Mouse (Mus musculus) lung, postnatal 0 days (tissue): Measurements from ENCODE around the gene Pnpla5. TPM values are rescaled to one million over a fixed set of nuclear protein-coding genes. Genes with fewer than 3 reads are reported as not detected.

ENCODE experiments used
- ATAC-seq: fragments of 200-750 bp; cut with Nextera tagmentation; 2 replicates; pipeline ENCODE4 v1.8.0; 2017; ENCODE audit warnings: moderate library complexity
- DNase-seq: peaks from one replicate; pipeline ENCODE4 v3.0.0-alpha.2; 2016; ENCODE audit warnings: low spot score
- H3K27ac ChIP-seq: fragments of 300-500 bp; sonication (generic); 2 replicates; pipeline ENCODE4 v1.5.1; 2014; ENCODE audit warnings: antibody characterized with exemption, mild to moderate bottlenecking, low read length, mixed read lengths
- H3K27me3 ChIP-seq: fragments of 300-500 bp; sonication (generic); replicated peaks from 2 replicates; pipeline ENCODE4 v1.6.1; 2014; ENCODE audit warnings: low read length, mixed read lengths; ENCODE audit not compliant: insufficient read depth
- H3K36me3 ChIP-seq: fragments of 300-500 bp; sonication (generic); 2 replicates; pipeline ENCODE4 v1.6.1; 2014; ENCODE audit warnings: low read length, mixed read lengths; ENCODE audit not compliant: insufficient read depth
- H3K4me1 ChIP-seq: fragments of 300-500 bp; sonication (generic); 2 replicates; pipeline ENCODE4 v1.6.1; 2014; ENCODE audit warnings: antibody characterized with exemption, low read depth, low read length, mixed read lengths; ENCODE audit not compliant: insufficient read depth
- H3K4me2 ChIP-seq: fragments of 300-500 bp; sonication (generic); replicated peaks from 2 replicates; pipeline ENCODE4 v1.6.1; 2014; ENCODE audit warnings: low read depth, mild to moderate bottlenecking, low read length, moderate library complexity, mixed read lengths
- H3K4me3 ChIP-seq: fragments of 300-500 bp; sonication (generic); 2 replicates; pipeline ENCODE4 v1.5.1; 2014; ENCODE audit warnings: low read depth, low read length
- H3K9ac ChIP-seq: fragments of 300-500 bp; sonication (generic); replicated peaks from 2 replicates; pipeline ENCODE4 v1.6.1; 2014; ENCODE audit warnings: low read depth, mild to moderate bottlenecking
- H3K9me3 ChIP-seq: fragments of 300-500 bp; sonication (generic); 2 replicates; pipeline ENCODE4 v1.6.1; 2016; ENCODE audit warnings: low read length, mixed read lengths
- CTCF ChIP-seq: IDR thresholded peaks from 2 replicates; pipeline ENCODE4 v1.5.1; 2016; ENCODE audit warnings: antibody characterized with exemption, mild to moderate bottlenecking
- EP300 ChIP-seq: IDR thresholded peaks from 2 replicates; pipeline ENCODE4 v1.6.1; 2016; ENCODE audit warnings: antibody characterized with exemption, mild to moderate bottlenecking, control low read depth
- whole genome bisulfite sequencing: fragments of 180-500 bp; shearing (Covaris S2); extraction: QIAGEN DNeasy Blood & Tissue Kit; methylation state at CpG from one replicate; pipeline ENCODE4 v1.1.7; 2014; 5-methylcytosine and 5-hydroxymethylcytosine counted together
- polyA plus RNA-seq: library from polyadenylated mRNA; unstranded; fragments of >200 nt; fragmentation: Nextera tagmentation; extraction: Ambion mirVana; gene quantifications from 2 replicates; pipeline ENCODE4 v1.2.1, GENCODE M21; 2015

The Pnpla5 gene
- polyA plus RNA-seq, 1 experiment from 2014 or later: not detected

DNA sequence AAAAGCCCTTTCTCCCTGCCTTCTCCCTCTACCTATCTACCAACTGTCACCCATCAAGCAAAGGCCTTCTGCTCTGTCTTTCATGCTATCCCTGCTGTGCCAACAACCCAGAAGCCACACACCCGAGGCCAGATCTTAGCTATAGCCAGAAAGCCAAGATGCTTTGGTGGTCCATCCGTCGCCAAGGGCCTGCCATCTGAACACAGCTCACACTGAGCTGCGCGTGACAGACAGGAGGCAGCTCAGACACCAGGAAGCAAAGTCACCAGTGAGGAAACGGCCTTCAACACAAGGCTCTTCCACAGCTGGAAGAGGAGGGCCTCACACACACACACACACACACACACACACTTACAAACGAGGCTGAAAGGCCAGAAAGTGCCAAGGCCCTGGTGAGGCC lies 28.1 kb downstream of the Pnpla5 start:
- Histone ChIP-seq H3K36me3 (no peaks in the 10 kb centered on the region), H3K4me2 (no peak overlapping the region), H3K4me3 (no peak overlapping the region), H3K9me3 (no peaks in the 10 kb centered on the region), H3K27me3 (no peaks in the 10 kb centered on the region), H3K27ac (no peak overlapping the region), H3K4me1 (no peaks in the 10 kb centered on the region), H3K9ac (no peak overlapping the region)
- WGBS: 56% methylated on average over 7 of the region's 7 CpGs
- DNase-seq (no peak), ATAC-seq (no peak)
- no peak for TF ChIP-seq EP300
- no peak for TF ChIP-seq CTCF

GRCm38 (mm10) chr15:84086775-84087174 lies 36.2 kb downstream of the Pnpla5 start:
- Histone ChIP-seq H3K27me3 (no peaks in the 10 kb centered on the region), H3K36me3 (no peaks in the 10 kb centered on the region), H3K4me1 (no peaks in the 10 kb centered on the region), H3K9ac (no peak overlapping the region), H3K4me3 (no peak overlapping the region), H3K4me2 (no peak overlapping the region), H3K27ac (no peak overlapping the region), H3K9me3 (no peaks in the 10 kb centered on the region)
- no peak for ATAC-seq
- DNase-seq: no peak
- TF ChIP-seq EP300: no peak
- no peak for TF ChIP-seq CTCF
- WGBS: 28% methylated on average over 9 of the region's 9 CpGs

- DNase-seq (peak; percentile 19), ATAC-seq (no peak)
- H3K4me2 ChIP-seq: no peak overlapping the region
- TF ChIP-seq CTCF (no peak), EP300 (no peak)
- H3K9ac ChIP-seq: no peak overlapping the region
- H3K4me3 ChIP-seq: no peak overlapping the region
- 21% methylated on average over 12 of the region's 12 CpGs for WGBS
- H3K36me3 ChIP-seq: no peaks in the 10 kb centered on the region
- no peaks in the 10 kb centered on the region for H3K4me1 ChIP-seq
- H3K27ac ChIP-seq: no peak overlapping the region
- no peaks in the 10 kb centered on the region for H3K9me3 ChIP-seq
- no peaks in the 10 kb centered on the region for H3K27me3 ChIP-seq
Observed at GRCm38 (mm10) chr15:84086364-84086763, 36.6 kb downstream of the Pnpla5 start.

DNA sequence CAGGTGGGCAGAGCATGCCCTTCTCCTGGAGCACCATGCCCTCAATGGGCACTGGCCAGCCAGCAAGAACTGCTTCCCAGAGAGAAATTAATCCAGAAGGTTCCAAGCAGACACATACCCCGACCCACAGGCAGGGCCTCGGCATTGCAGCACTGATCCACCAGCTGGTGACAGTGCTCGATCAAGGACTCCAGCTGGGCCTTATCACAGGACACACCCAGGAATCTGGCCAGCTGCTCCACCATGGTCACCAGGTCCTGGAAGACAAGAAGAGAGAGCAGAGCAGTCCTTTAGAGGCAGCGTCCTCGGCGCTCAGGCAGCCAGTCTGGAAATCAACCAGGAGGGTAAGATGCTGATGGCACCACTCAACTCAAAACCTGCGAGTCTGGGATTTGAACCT lies 42.9 kb downstream of the Pnpla5 start:
- Histone ChIP-seq H3K4me3 (no peak overlapping the region), H3K4me2 (no peak overlapping the region), H3K36me3 (no peaks in the 10 kb centered on the region), H3K9ac (no peak overlapping the region), H3K9me3 (no peaks in the 10 kb centered on the region), H3K27ac (no peak overlapping the region), H3K27me3 (no peaks in the 10 kb centered on the region), H3K4me1 (no peaks in the 10 kb centered on the region)
- ATAC-seq: peak; percentile 81
- no peak for TF ChIP-seq EP300
- TF ChIP-seq CTCF: 0 out of 2 replicates have a peak, but pooled peaks have one; percentile 13
- 24% methylated on average over 7 of the region's 7 CpGs for WGBS
- DNase-seq: peak; percentile 71

DNA sequence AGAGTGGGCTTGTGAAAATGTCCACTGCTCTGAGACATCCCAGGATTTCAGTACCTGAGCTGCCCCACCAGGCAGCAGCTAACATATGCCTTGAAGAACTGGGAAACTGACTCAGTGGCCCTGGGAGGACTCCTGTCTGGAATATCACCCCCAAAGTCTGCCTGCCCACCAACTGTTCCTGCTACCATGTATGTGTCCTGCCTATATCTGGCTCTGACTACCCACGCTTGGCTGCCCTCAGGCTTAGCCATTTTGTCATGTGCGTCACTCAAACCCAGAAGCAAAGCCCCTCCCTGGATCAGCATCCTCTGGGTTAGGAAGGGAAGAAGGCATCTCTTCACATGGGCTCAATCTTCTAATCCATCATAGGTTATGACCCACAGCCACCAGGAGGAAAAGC lies 43.5 kb downstream of the Pnpla5 start:
- no peak for ATAC-seq
- Histone ChIP-seq H3K4me3 (no peak overlapping the region), H3K4me1 (no peaks in the 10 kb centered on the region), H3K36me3 (no peaks in the 10 kb centered on the region), H3K27ac (no peak overlapping the region), H3K4me2 (no peak overlapping the region), H3K9ac (no peak overlapping the region), H3K9me3 (no peaks in the 10 kb centered on the region), H3K27me3 (no peaks in the 10 kb centered on the region)
- WGBS: 86% methylated on average over 2 of the region's 2 CpGs
- no peak for DNase-seq
- TF ChIP-seq CTCF (no peak), EP300 (no peak)

- Histone ChIP-seq H3K9ac (no peak overlapping the region), H3K36me3 (no peaks in the 10 kb centered on the region), H3K4me3 (no peak overlapping the region), H3K27me3 (no peaks in the 10 kb centered on the region), H3K27ac (no peak overlapping the region), H3K9me3 (no peaks in the 10 kb centered on the region), H3K4me2 (no peak overlapping the region), H3K4me1 (no peaks in the 10 kb centered on the region)
- no peak for ATAC-seq
- TF ChIP-seq EP300 (no peak), CTCF (no peak)
- 65% methylated on average over 13 of the region's 13 CpGs for WGBS
- no peak for DNase-seq
Observed at GRCm38 (mm10) chr15:84078667-84079066, 44.3 kb downstream of the Pnpla5 start.

GRCm38 (mm10) chr15:84077151-84077550 lies 45.8 kb downstream of the Pnpla5 start:
- DNase-seq (no peak), ATAC-seq (no peak)
- H3K9ac ChIP-seq: no peak overlapping the region
- no peak overlapping the region for H3K27ac ChIP-seq
- H3K4me2 ChIP-seq: no peak overlapping the region
- no peaks in the 10 kb centered on the region for H3K36me3 ChIP-seq
- no peaks in the 10 kb centered on the region for H3K27me3 ChIP-seq
- WGBS: 56% methylated on average over 17 of the region's 17 CpGs
- H3K4me3 ChIP-seq: no peak overlapping the region
- no peaks in the 10 kb centered on the region for H3K4me1 ChIP-seq
- H3K9me3 ChIP-seq: no peaks in the 10 kb centered on the region
- no peak for TF ChIP-seq EP300
- no peak; the same call in 1 of the 2 replicates for TF ChIP-seq CTCF
